Mouse (Mus musculus) midbrain, embryonic 15.5 days (tissue): ENCODE data around the gene Cadps. TPM values are rescaled to one million over a fixed set of nuclear protein-coding genes. Genes with fewer than 3 reads are reported as not detected.
"Not testable (repeated sequence)": the region's sequence is repeated elsewhere in the genome, so short reads cannot be mapped to it uniquely, and the experiment has no call there.

Experiments used
- ATAC-seq: fragments of 200-750 bp; cut with Nextera tagmentation; replicated peaks from 2 replicates; pipeline ENCODE4 v1.8.0; 2017; ENCODE audit warnings: moderate TSS enrichment
- H3K27ac ChIP-seq: fragments of 300-500 bp; sonication (generic); 2 replicates; pipeline ENCODE4 v1.5.1; 2015; ENCODE audit warnings: mild to moderate bottlenecking, inconsistent platforms
- H3K27me3 ChIP-seq: fragments of 300-500 bp; sonication (generic); replicated peaks from 2 replicates; pipeline ENCODE4 v1.6.1; 2015; ENCODE audit warnings: inconsistent platforms
- H3K36me3 ChIP-seq: fragments of 300-500 bp; sonication (generic); replicated peaks from 2 replicates; pipeline ENCODE4 v1.6.1; 2015; ENCODE audit warnings: inconsistent platforms
- H3K4me1 ChIP-seq: fragments of 300-500 bp; sonication (generic); 2 replicates; pipeline ENCODE4 v1.6.1; 2015; ENCODE audit warnings: inconsistent platforms
- H3K4me2 ChIP-seq: fragments of 300-500 bp; sonication (generic); 2 replicates; pipeline ENCODE4 v1.6.1; 2015; ENCODE audit warnings: inconsistent platforms, mild to moderate bottlenecking, moderate library complexity
- H3K4me3 ChIP-seq: fragments of 300-500 bp; sonication (generic); 2 replicates; pipeline ENCODE4 v1.5.1; 2015; ENCODE audit warnings: mild to moderate bottlenecking, inconsistent platforms
- H3K9ac ChIP-seq: fragments of 300-500 bp; sonication (generic); 2 replicates; pipeline ENCODE4 v1.6.1; 2015; ENCODE audit warnings: mild to moderate bottlenecking, inconsistent platforms
- H3K9me3 ChIP-seq: fragments of 300-500 bp; sonication (generic); 2 replicates; pipeline ENCODE4 v1.6.1; 2016; ENCODE audit warnings: inconsistent platforms
- WGBS: fragments of 180-500 bp; shearing (Covaris S2); methylation state at CpG from one replicate; pipeline ENCODE4 v1.1.7; 2015; ENCODE audit warnings: mixed read lengths; 5-methylcytosine and 5-hydroxymethylcytosine counted together
- polyA plus RNA-seq: library from polyadenylated mRNA; unstranded; fragments of >200 nt; fragmentation: Nextera tagmentation; extraction: Ambion mirVana; gene quantifications from 2 replicates; pipeline ENCODE4 v1.2.1, GENCODE M21; 2015

The Cadps gene
- polyA plus RNA-seq, 1 experiment from 2014 or later: 43.8 TPM

DNA sequence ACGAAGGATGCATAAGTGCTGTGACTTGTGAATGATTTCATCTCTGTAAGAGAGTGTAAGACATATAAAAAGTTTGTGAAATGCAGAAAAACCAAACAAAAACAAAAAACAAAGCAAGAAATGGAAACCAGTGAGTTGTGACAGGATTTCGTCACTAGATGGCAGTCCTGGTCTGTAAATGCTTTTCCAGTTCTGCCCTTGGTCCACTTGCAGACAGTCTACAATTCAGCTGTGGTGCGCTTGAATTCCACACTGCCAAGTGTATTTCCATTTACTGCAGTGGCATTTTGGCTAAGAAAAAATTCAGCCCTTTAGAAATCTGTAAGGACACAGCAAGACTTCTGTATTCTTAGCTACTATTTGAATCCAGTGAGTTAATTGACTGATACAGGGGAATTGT is 247.8 kb downstream of the Cadps start:
- H3K27ac ChIP-seq: peak overlapping the region; percentile 52; the same call in 1 of the 2 replicates
- WGBS: 18% methylated on average over 3 of the region's 3 CpGs
- no peaks in the 10 kb centered on the region for H3K27me3 ChIP-seq
- no peak overlapping the region for H3K4me3 ChIP-seq
- H3K36me3 ChIP-seq: no peaks in the 10 kb centered on the region
- no peak overlapping the region for H3K4me2 ChIP-seq
- H3K4me1 ChIP-seq: 0 out of 2 replicates have a peak, but pooled peaks cover 4% of the 10 kb centered on the region
- peak; percentile 76 for ATAC-seq
- no peaks in the 10 kb centered on the region for H3K9me3 ChIP-seq
- no peak overlapping the region for H3K9ac ChIP-seq

DNA sequence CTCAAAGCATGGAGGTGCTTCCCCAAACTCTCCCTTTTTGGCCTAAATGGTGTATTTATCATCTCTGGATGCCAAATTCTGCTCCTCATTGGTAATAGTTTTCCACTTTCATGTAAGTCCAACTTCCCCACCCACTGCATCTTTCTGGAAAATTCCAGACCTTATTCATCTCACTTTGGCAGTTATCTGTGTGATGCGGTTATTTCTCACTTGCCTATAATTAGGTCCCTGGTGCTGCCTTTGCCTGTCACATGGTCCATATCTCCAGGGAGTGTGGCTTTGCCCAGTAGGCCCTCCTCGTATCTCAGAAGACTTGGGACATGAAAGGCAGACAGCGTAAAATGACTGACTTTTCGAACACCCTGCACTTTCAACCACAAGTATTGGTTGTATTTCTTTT is 248.5 kb downstream of the Cadps start:
- no peaks in the 10 kb centered on the region for H3K36me3 ChIP-seq
- H3K9me3 ChIP-seq: no peaks in the 10 kb centered on the region
- H3K27ac ChIP-seq: no peak overlapping the region
- no peak overlapping the region for H3K4me3 ChIP-seq
- ATAC-seq: no peak
- 80% methylated on average over 4 of the region's 4 CpGs for WGBS
- 0 out of 2 replicates have a peak, but pooled peaks cover 4% of the 10 kb centered on the region for H3K4me1 ChIP-seq
- no peak overlapping the region for H3K4me2 ChIP-seq
- H3K27me3 ChIP-seq: no peaks in the 10 kb centered on the region
- H3K9ac ChIP-seq: no peak overlapping the region

DNA sequence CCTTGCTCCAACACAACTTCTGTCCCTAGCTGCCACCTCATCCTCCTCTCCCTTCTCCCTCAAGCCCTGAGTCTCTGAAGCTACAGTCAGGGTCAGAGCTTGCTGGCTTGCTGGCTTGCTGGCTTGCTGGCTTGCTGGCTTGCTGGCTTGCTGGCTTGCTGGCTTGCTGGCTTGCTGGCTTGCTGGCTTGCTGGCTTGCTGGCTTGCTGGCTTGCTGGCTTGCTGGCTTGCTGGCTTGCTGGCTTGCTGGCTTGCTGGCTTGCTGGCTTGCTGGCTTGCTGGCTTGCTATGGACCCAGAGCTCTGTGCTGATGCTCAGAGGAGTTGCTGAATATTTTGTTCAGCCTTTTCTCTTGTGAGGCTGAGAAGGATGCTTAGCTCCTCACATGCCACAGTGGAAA is 261.1 kb downstream of the Cadps start:
- H3K36me3 ChIP-seq, H3K9me3 ChIP-seq, H3K4me3 ChIP-seq, H3K4me2 ChIP-seq, H3K9ac ChIP-seq, H3K27me3 ChIP-seq, H3K27ac ChIP-seq, ATAC-seq: not testable (repeated sequence)
- peaks cover 18% of the 10 kb centered on the region for H3K4me1 ChIP-seq

DNA sequence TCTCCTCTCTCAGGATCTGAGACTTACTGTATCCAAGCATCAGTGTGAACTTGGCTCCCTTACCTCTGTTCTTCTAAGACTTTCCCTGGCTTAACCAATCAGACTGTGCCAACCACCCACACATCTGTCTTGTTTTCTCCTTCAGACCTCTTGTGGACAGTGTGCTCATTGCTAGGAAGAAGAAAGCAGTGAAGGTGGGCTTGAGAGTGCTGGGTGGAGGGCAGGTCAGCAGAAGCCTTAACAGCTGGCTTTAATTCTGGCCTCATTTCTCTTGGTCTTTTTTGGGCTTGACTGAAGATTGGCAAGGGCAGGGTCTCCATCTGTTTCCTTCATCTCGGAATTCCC is 262.7 kb downstream of the Cadps start:
- peak overlapping the region; percentile 32; the same call in 1 of the 2 replicates for H3K27ac ChIP-seq
- H3K36me3 ChIP-seq: no peaks in the 10 kb centered on the region
- no peak overlapping the region for H3K4me2 ChIP-seq
- peaks cover 18% of the 10 kb centered on the region for H3K4me1 ChIP-seq
- no peaks in the 10 kb centered on the region for H3K27me3 ChIP-seq
- 82% methylated on average over 1 of the region's 1 CpGs for WGBS
- ATAC-seq: peak; percentile 31; the same call in 1 of the 2 replicates
- no peaks in the 10 kb centered on the region for H3K9me3 ChIP-seq
- H3K4me3 ChIP-seq: no peak overlapping the region
- no peak overlapping the region for H3K9ac ChIP-seq

DNA sequence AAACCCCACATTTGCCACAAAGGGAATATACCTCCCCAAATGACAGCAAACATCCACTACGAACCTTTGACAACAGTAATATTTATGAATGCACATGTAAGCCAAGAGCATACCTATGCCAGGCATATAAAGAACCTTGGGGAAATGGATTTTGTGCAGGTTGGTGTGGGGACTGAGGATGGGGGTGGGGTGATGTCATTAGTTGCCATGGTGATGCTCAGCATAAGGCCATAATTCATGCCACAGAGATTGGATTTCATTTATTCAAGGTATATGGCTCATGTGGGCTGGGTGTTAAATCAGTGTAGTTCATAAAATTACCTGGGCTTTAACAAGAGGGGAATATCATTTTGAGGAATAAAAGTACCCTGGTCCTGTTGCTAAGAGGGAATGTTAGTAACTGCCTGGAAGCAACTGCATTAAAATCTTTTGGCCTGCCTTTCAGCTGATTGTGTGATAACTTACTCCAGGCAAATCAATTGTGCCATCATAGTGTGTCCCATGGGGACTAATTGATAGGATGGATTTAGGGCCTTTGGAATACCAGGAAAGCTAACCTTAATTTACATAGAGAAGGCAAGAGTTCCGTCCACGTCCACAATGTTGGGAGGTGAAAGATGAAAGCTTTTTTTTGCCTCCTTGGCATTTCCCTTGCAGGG is 263.2 kb downstream of the Cadps start:
- H3K9ac ChIP-seq: no peak overlapping the region
- 48% methylated on average over 3 of the region's 3 CpGs for WGBS
- H3K4me1 ChIP-seq: peaks cover 18% of the 10 kb centered on the region
- ATAC-seq: peak; percentile 84
- no peaks in the 10 kb centered on the region for H3K9me3 ChIP-seq
- H3K4me2 ChIP-seq: no peak overlapping the region
- no peaks in the 10 kb centered on the region for H3K36me3 ChIP-seq
- no peaks in the 10 kb centered on the region for H3K27me3 ChIP-seq
- peak overlapping the region; percentile 32 for H3K27ac ChIP-seq
- no peak overlapping the region for H3K4me3 ChIP-seq

DNA sequence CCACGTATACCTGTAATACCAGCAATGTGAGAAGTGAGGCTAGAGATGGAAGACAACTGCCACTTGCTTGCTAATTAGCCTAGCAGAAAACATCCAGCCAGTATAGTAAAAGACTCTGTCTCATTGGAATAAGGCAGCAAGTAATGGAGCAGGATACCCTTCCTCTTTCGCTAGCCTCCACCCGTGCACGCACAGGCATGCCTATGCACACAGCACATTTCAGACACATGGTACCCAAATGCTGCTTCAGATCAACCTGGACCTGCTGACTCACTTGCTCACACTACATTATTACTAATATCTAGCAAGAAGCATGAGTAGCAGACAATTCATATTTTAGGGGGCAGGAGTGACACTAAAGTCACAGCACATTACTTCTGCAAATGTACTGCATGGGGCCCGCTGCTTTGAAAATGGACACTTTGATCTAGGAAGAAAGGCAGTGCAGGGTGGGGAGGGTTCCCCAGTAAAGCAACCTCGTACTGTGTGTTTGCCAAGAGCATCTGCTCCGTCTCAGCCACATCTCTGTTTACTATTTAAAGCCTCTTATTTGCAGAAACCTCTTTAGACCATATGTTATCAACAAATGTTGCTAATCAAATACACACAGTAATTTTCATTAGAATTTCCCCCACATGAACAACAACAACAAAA is 263.8 kb downstream of the Cadps start:
- no peak overlapping the region for H3K9ac ChIP-seq
- no peak overlapping the region for H3K4me3 ChIP-seq
- H3K9me3 ChIP-seq: no peaks in the 10 kb centered on the region
- WGBS: 64% methylated on average over 7 of the region's 7 CpGs
- peaks cover 20% of the 10 kb centered on the region for H3K4me1 ChIP-seq
- ATAC-seq: peak; percentile 73
- H3K36me3 ChIP-seq: no peaks in the 10 kb centered on the region
- peak overlapping the region; percentile 32 for H3K27ac ChIP-seq
- H3K4me2 ChIP-seq: no peak overlapping the region
- no peaks in the 10 kb centered on the region for H3K27me3 ChIP-seq

DNA sequence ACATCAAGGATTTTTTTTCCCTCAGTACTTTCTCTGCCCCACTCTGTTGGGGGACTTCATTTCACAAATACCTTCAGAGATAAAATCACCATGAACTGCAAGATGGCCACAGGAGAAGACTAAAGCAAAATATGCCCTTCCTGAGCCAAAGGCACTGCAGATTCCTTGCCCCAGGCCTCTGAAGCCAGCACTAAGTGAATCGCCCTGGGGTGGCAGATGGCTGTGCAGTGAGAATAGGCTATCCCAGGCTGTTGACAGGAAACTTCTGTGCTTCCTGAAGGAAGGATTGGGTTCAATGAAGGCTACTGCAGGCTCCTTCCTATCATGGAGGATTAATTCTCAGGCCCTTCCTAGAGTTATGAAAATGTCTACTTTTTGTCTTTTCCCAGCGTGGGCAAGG is 268.4 kb downstream of the Cadps start:
- no peak overlapping the region for H3K27ac ChIP-seq
- no peaks in the 10 kb centered on the region for H3K36me3 ChIP-seq
- no peak overlapping the region for H3K4me3 ChIP-seq
- H3K4me2 ChIP-seq: no peak overlapping the region
- 70% methylated on average over 2 of the region's 2 CpGs for WGBS
- no peak overlapping the region for H3K9ac ChIP-seq
- H3K9me3 ChIP-seq: no peaks in the 10 kb centered on the region
- no peaks in the 10 kb centered on the region for H3K27me3 ChIP-seq
- ATAC-seq: no peak
- peaks cover 13% of the 10 kb centered on the region for H3K4me1 ChIP-seq

DNA sequence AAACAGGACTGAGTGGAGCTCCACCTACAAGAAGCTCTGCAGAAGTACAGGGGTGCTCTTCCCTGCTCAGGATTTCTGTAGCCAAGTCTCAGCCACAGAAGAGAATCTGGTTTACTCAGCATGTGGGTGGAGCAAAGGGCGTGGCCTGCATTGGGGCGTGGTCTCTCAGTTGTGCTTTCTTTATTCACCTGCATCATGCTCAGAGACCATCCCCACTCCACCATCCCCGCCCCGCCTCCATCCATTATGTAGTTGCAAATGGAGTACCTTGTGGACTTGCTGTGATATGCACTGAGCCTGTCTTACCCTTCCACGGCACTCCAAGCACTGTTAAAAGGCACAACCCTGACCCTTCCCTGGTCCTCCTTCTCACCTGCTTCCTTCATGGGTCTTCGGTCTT is 271.5 kb downstream of the Cadps start:
- 47% methylated on average over 6 of the region's 6 CpGs for WGBS
- ATAC-seq: peak; percentile 19; the same call in 1 of the 2 replicates

DNA sequence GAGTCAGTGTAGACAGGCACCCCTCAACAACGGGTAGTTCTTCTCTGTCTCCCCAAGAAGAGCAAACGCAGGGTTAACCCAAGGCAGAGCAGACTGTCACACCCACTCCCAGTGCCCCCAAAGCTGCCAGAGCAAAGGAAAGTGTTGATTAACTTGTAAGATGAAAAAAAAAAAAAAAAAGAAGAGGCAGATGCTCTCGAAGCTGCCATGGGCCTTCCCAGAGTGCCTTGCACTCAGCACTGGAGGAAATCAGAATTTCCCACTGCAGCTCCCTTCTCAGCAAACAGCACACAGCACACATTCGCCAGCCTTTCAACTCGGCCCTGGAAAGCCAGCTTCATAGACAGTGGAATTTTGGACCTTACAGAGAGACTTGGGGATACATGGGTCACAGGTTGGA is 271.9 kb downstream of the Cadps start:
- Histone ChIP-seq H3K9ac (no peak overlapping the region), H3K4me1 (0 out of 2 replicates have a peak, but pooled peaks cover 2% of the 10 kb centered on the region), H3K4me2 (no peak overlapping the region), H3K4me3 (no peak overlapping the region), H3K27me3 (no peaks in the 10 kb centered on the region), H3K27ac (no peak overlapping the region), H3K36me3 (0 out of 2 replicates have a peak, but pooled peaks cover 5% of the 10 kb centered on the region), H3K9me3 (no peaks in the 10 kb centered on the region)
- 59% methylated on average over 5 of the region's 5 CpGs for WGBS
- ATAC-seq: no peak

More for the DNA sequence above, 271.5 kb downstream of the Cadps start:
- no peak overlapping the region for H3K9ac ChIP-seq
- no peak overlapping the region for H3K4me2 ChIP-seq
- H3K27me3 ChIP-seq: no peaks in the 10 kb centered on the region
- H3K4me1 ChIP-seq: 0 out of 2 replicates have a peak, but pooled peaks cover 2% of the 10 kb centered on the region
- 0 out of 2 replicates have a peak, but pooled peaks cover 5% of the 10 kb centered on the region for H3K36me3 ChIP-seq
- no peaks in the 10 kb centered on the region for H3K9me3 ChIP-seq
- no peak overlapping the region for H3K27ac ChIP-seq
- H3K4me3 ChIP-seq: no peak overlapping the region

DNA sequence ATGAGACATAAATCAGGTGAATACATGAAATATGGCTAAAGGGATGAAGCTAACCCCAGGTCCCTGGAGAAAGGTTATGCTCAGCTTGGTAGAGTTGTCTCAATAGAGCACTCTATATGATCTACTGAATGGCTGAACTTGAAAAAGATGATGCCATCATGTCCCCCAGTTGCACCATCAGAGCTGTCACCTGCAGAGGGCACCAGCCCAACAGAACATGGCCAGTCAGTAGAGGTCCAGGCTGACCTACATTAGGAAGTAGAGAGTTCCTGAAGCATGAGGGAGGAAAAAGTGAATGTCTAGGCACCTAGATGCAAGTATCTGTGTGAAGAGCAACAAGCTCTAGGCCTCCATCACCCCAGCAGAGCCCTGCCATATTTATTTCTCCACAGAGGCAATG is 273.6 kb downstream of the Cadps start:
- Histone ChIP-seq H3K27ac (no peak overlapping the region), H3K4me1 (no peaks in the 10 kb centered on the region), H3K36me3 (0 out of 2 replicates have a peak, but pooled peaks cover 10% of the 10 kb centered on the region), H3K9ac (no peak overlapping the region), H3K27me3 (no peaks in the 10 kb centered on the region), H3K9me3 (no peaks in the 10 kb centered on the region), H3K4me3 (no peak overlapping the region), H3K4me2 (no peak overlapping the region)
- ATAC-seq: no peak

DNA sequence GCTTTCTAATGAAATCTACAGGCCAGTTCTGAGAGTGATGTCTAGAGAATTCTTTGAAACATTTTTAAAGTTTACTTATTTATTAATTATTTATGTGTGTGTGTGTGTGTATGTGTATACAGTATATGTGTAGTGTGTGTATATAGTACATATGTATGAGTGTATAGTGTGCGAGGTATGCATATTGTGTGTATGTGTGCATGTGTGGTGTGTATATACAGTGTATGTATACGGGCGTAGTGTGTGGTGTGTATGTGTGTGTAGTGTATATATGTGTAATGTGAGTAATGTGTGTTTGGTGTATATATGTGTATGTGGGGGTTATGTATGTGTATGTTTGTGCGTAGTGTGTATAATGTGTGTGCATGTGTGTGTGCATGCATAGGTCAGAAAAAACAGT is 275.4 kb downstream of the Cadps start:
- no peak for ATAC-seq
- 95% methylated on average over 4 of the region's 4 CpGs for WGBS
- no peak overlapping the region for H3K4me3 ChIP-seq

DNA sequence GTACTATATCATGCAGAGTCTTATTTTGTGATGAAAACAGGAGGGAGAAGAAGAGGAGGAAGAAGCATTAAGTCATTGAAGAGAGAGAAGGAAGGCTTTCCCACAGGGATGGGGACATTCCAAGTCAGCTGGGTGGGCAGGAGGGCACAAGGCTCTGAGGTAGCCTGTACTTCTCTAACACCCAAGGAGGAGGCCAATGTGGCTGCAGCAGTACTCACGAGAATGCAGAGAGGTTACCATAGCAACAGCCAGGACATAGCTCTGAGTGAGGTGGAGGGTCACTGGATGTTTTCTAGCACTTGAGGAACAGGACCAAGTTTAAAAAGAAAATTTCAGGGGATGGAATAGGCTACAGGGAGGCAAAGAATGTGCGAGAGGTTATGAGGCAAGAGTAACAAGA is 281.1 kb downstream of the Cadps start:
- H3K4me1 ChIP-seq: no peaks in the 10 kb centered on the region
- no peak for ATAC-seq
- no peak overlapping the region for H3K4me3 ChIP-seq
- peaks cover 5% of the 10 kb centered on the region; the same call in 1 of the 2 replicates for H3K36me3 ChIP-seq
- no peak overlapping the region for H3K9ac ChIP-seq
- H3K27me3 ChIP-seq: no peaks in the 10 kb centered on the region
- no peak overlapping the region for H3K4me2 ChIP-seq
- no peak overlapping the region for H3K27ac ChIP-seq
- H3K9me3 ChIP-seq: no peaks in the 10 kb centered on the region
- WGBS: 40% methylated on average over 2 of the region's 2 CpGs

More for the DNA sequence above, 275.4 kb downstream of the Cadps start:
- no peaks in the 10 kb centered on the region for H3K4me1 ChIP-seq
- no peaks in the 10 kb centered on the region for H3K27me3 ChIP-seq
- no peak overlapping the region for H3K4me2 ChIP-seq
- H3K27ac ChIP-seq: no peak overlapping the region
- H3K9me3 ChIP-seq: no peaks in the 10 kb centered on the region
- peaks cover 10% of the 10 kb centered on the region; the same call in 1 of the 2 replicates for H3K36me3 ChIP-seq
- no peak overlapping the region for H3K9ac ChIP-seq

DNA sequence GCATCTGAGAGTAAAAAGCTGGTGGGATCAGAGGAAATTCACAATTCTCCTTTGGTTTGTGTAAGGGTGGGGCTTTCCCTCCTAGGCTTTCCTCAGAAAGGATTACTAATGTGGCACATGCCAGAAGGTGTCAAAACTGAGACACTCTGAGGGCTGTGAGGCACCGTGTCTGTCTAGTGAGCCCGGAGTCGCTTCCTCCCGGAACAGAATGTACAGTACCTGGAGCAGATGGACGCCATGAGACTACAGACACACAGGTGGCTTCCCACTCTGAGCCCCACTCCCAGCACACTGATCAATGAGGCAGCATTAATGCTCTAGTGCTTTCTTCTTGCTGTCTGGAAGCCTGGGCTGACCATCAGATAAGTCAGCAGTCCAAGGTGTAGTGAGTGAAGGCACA is 283.8 kb downstream of the Cadps start:
- no peak for ATAC-seq
- 94% methylated on average over 5 of the region's 5 CpGs for WGBS
- Histone ChIP-seq H3K9me3 (no peaks in the 10 kb centered on the region), H3K9ac (no peak overlapping the region), H3K4me3 (no peak overlapping the region), H3K4me1 (no peaks in the 10 kb centered on the region), H3K27ac (no peak overlapping the region), H3K4me2 (no peak overlapping the region), H3K36me3 (no peaks in the 10 kb centered on the region; the same call in 1 of the 2 replicates), H3K27me3 (no peaks in the 10 kb centered on the region)
